Mouse (Mus musculus) intestine, embryonic 16.5 days (tissue): Measurements from ENCODE around the gene Gm8439. TPM values are rescaled to one million over a fixed set of nuclear protein-coding genes. Genes with fewer than 3 reads are reported as not detected.
"Not testable (repeated sequence)": the region's sequence is repeated elsewhere in the genome, so short reads cannot be mapped to it uniquely, and the experiment has no call there.

Experiments used
- ATAC-seq: fragments of 200-750 bp; cut with Nextera tagmentation; 2 replicates; pipeline ENCODE4 v1.8.0; 2017; ENCODE audit warnings: moderate TSS enrichment, moderate library complexity
- H3K27ac ChIP-seq: fragments of 300-500 bp; sonication (generic); 2 replicates; pipeline ENCODE4 v1.5.1; 2014; ENCODE audit warnings: mild to moderate bottlenecking, low read length
- H3K27me3 ChIP-seq: fragments of 300-500 bp; sonication (generic); replicated peaks from 2 replicates; pipeline ENCODE4 v1.6.1; 2014; ENCODE audit warnings: low read length, control low read depth, mixed read lengths; ENCODE audit not compliant: control insufficient read depth, insufficient read depth
- H3K36me3 ChIP-seq: fragments of 300-500 bp; sonication (generic); 2 replicates; pipeline ENCODE4 v1.6.1; 2014; ENCODE audit warnings: low read length, control low read depth; ENCODE audit not compliant: control insufficient read depth, insufficient read depth
- H3K4me1 ChIP-seq: fragments of 300-500 bp; sonication (generic); 2 replicates; pipeline ENCODE4 v1.6.1; 2014; ENCODE audit warnings: low read length, control low read depth, mixed read lengths; ENCODE audit not compliant: control insufficient read depth, insufficient read depth
- H3K4me2 ChIP-seq: fragments of 300-500 bp; sonication (generic); 2 replicates; pipeline ENCODE4 v1.6.1; 2014; ENCODE audit warnings: low read depth, low read length, control low read depth
- H3K4me3 ChIP-seq: fragments of 300-500 bp; sonication (generic); 2 replicates; pipeline ENCODE4 v1.5.1; 2014; ENCODE audit warnings: mild to moderate bottlenecking, low read length
- H3K9ac ChIP-seq: fragments of 300-500 bp; sonication (generic); 2 replicates; pipeline ENCODE4 v1.6.1; 2014; ENCODE audit warnings: low read depth, low read length
- H3K9me3 ChIP-seq: fragments of 300-500 bp; sonication (generic); 2 replicates; pipeline ENCODE4 v1.6.1; 2016; ENCODE audit warnings: low read length, control low read depth; ENCODE audit not compliant: control insufficient read depth
- WGBS: fragments of 180-500 bp; shearing (Covaris S2); extraction: QIAGEN DNeasy Blood & Tissue Kit; methylation state at CpG from one replicate; pipeline ENCODE4 v1.1.7; 2014; 5-methylcytosine and 5-hydroxymethylcytosine counted together
- polyA plus RNA-seq: library from polyadenylated mRNA; unstranded; fragments of >200 nt; fragmentation: Nextera tagmentation; extraction: Ambion mirVana; gene quantifications from 2 replicates; pipeline ENCODE4 v1.2.1, GENCODE M21; 2015

Gm8439 gene
- polyA plus RNA-seq, 1 experiment from 2014 or later: not detected

DNA sequence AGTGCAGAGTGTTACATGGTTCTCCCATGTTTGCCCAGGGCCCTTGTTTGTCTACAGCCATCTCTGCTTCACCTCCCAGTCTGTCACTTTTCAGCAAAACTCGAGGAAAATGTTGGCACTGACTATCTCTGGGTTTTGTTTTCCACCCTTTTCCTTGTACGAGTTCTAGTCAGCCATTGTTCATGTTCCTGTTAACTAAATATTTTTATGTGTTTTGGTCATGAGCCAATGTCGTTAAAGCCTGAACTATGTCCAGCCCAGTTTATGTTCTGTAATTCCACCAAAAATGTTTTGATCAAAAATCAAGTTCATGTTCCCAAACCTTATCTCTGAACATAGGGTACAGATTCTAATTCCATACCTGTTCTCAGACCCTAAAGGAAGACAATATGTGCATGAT lies 16.9 kb upstream of the Gm8439 start:
- Histone ChIP-seq H3K27me3 (no peaks in the 10 kb centered on the region), H3K9ac (0 out of 2 replicates have a peak overlapping the region, but pooled peaks have one; percentile 24), H3K4me3 (no peak overlapping the region), H3K4me2 (no peak overlapping the region), H3K36me3 (no peaks in the 10 kb centered on the region), H3K27ac (no peak overlapping the region), H3K9me3 (no peaks in the 10 kb centered on the region), H3K4me1 (peaks cover 26% of the 10 kb centered on the region)
- ATAC-seq: no peak
- 48% methylated on average over 3 of the region's 3 CpGs for WGBS

DNA sequence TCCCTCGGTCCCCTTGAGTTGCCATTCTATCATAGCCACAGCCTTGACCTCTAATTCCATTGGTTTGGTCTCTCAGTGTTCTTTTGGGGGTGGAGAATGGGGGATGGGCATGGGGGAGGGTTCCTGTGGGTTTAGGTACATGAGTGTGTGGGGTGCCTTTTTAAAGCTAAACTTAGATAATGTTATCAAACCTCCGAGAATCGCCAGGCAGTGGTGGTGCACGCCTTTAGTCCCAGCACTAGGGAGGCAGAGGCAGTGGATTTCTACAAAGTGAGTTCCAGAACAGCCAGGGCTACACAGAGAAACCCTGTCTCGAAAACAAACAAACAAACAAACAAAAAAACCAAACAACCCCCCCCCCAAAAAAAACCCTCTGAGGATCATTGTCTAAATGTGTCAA lies 7.7 kb upstream of the Gm8439 start:
- H3K36me3 ChIP-seq: no peaks in the 10 kb centered on the region
- no peak overlapping the region for H3K27ac ChIP-seq
- H3K4me1 ChIP-seq: no peaks in the 10 kb centered on the region
- no peak overlapping the region for H3K9ac ChIP-seq
- no peak overlapping the region for H3K4me3 ChIP-seq
- no peaks in the 10 kb centered on the region for H3K9me3 ChIP-seq
- H3K27me3 ChIP-seq: no peaks in the 10 kb centered on the region
- WGBS: 75% methylated on average over 5 of the region's 5 CpGs
- H3K4me2 ChIP-seq: no peak overlapping the region
- ATAC-seq: no peak

GRCm38 (mm10) chr4:120581711-120582110 lies 6.8 kb upstream of the Gm8439 start:
- no peak overlapping the region for H3K4me2 ChIP-seq
- H3K4me3 ChIP-seq: no peak overlapping the region
- H3K27ac ChIP-seq: no peak overlapping the region
- no peaks in the 10 kb centered on the region for H3K36me3 ChIP-seq
- 70% methylated on average over 9 of the region's 9 CpGs for WGBS
- no peaks in the 10 kb centered on the region for H3K27me3 ChIP-seq
- no peak for ATAC-seq
- H3K4me1 ChIP-seq: no peaks in the 10 kb centered on the region
- no peaks in the 10 kb centered on the region for H3K9me3 ChIP-seq
- no peak overlapping the region for H3K9ac ChIP-seq

DNA sequence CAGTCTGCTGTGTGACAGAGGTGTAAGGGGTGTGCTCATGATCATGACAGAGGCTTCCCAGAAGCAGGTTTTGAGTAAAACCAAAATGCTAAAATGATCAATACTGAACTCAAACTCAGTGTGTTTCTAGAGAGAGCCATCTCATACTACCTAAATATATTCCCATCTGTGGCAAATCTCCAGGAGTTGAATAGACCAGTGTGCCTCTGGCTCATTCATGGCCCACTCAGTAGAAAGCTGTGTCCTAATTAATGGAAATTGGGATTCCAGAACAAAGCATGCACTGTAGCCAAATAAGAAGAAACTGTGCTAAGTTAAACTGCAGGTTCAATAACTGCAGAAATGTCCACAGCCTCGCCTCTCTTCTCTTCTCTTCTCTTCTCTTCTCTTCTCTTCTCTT lies 1.6 kb upstream of the Gm8439 start:
- H3K36me3 ChIP-seq: no peaks in the 10 kb centered on the region
- no peak overlapping the region for H3K27ac ChIP-seq
- H3K4me3 ChIP-seq: no peak overlapping the region
- ATAC-seq: no peak
- H3K27me3 ChIP-seq: no peaks in the 10 kb centered on the region
- no peaks in the 10 kb centered on the region for H3K9me3 ChIP-seq
- H3K9ac ChIP-seq: no peak overlapping the region
- 67% methylated on average over 1 of the region's 1 CpGs for WGBS
- no peak overlapping the region for H3K4me2 ChIP-seq
- H3K4me1 ChIP-seq: peaks cover 3% of the 10 kb centered on the region; the same call in 1 of the 2 replicates

- ATAC-seq: 0 out of 2 replicates have a peak, but pooled peaks have one; percentile 4
- Histone ChIP-seq H3K9ac (no peak overlapping the region), H3K4me1 (peaks cover 3% of the 10 kb centered on the region; the same call in 1 of the 2 replicates), H3K36me3 (no peaks in the 10 kb centered on the region), H3K9me3 (no peaks in the 10 kb centered on the region), H3K4me2 (no peak overlapping the region), H3K27ac (no peak overlapping the region), H3K27me3 (no peaks in the 10 kb centered on the region), H3K4me3 (no peak overlapping the region)
- 23% methylated on average over 3 of the region's 3 CpGs for WGBS
These were observed 525 bp downstream of the Gm8439 start for GRCm38 (mm10) chr4:120589070-120589469.

DNA sequence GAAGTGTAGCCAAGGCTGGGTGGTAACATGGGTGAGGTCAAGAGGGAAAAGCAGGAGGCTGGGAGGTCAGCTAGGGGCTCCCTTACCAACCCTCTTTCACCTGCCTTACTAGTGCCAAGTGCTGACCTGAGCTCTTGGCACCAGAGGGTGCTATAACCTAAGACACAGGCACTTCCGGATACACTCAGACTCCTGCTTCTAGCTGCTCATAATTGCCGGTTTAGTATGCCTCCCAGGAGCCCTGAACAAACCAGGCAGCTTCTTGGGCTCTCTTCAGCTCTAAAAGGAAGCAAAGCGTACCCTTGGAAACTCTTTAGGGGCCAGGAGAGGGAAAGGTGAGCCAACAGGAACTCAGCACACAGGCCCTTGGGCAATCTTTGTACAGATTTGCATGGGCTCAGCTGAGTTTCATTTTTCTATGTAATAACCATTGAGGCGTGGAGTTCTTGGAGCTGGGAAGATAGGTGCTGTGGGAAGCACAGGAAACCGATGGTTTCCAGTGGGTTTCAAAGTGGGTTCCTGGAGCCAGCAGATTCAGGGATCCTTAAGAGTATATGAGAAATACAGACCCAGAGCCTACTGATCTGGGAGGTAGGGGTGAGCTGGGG lies 1.4 kb downstream of the Gm8439 start:
- Histone ChIP-seq H3K27ac (no peak overlapping the region), H3K36me3 (no peaks in the 10 kb centered on the region), H3K9ac (peak overlapping the region; percentile 58; the same call in 1 of the 2 replicates), H3K4me1 (peaks cover 3% of the 10 kb centered on the region; the same call in 1 of the 2 replicates), H3K4me2 (no peak overlapping the region), H3K9me3 (no peaks in the 10 kb centered on the region), H3K4me3 (no peak overlapping the region), H3K27me3 (no peaks in the 10 kb centered on the region)
- ATAC-seq: peak; percentile 95
- 35% methylated on average over 5 of the region's 5 CpGs for WGBS

GRCm38 (mm10) chr4:120590973-120591372 lies 2.4 kb downstream of the Gm8439 start:
- H3K27ac ChIP-seq: no peak overlapping the region
- no peaks in the 10 kb centered on the region for H3K27me3 ChIP-seq
- no peak overlapping the region for H3K4me2 ChIP-seq
- no peaks in the 10 kb centered on the region for H3K36me3 ChIP-seq
- H3K9ac ChIP-seq: no peak overlapping the region
- H3K4me3 ChIP-seq: no peak overlapping the region
- ATAC-seq: no peak
- WGBS: 88% methylated on average over 4 of the region's 4 CpGs
- H3K4me1 ChIP-seq: peaks cover 3% of the 10 kb centered on the region; the same call in 1 of the 2 replicates
- no peaks in the 10 kb centered on the region for H3K9me3 ChIP-seq

DNA sequence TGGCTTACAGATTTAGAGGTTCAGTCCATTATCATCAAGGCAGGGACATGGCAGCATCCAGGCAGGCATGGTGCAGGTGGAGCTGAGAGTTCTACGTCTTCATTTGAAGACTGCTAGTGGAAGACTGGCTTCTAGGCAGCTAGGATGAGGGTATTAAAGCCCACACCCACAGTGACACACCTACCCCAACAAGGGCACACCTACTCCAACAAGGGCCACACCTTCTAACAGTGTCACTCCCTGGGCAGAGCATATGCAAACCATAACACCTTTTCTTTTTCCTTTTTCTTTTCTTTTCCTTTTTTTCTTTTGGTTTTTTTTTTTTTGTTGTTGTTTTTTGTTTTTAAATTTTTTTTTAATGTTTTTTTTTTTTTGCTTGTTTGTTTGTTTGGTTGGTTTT lies 7.7 kb downstream of the Gm8439 start:
- H3K4me3 ChIP-seq, H3K9me3 ChIP-seq, ATAC-seq, H3K4me1 ChIP-seq, H3K36me3 ChIP-seq, H3K4me2 ChIP-seq, H3K27me3 ChIP-seq, H3K27ac ChIP-seq, H3K9ac ChIP-seq: not testable (repeated sequence)
- 92% methylated on average over 1 of the region's 1 CpGs for WGBS

GRCm38 (mm10) chr4:120598922-120599321 lies 10.4 kb downstream of the Gm8439 start:
- H3K4me3 ChIP-seq: no peak overlapping the region
- no peaks in the 10 kb centered on the region for H3K27me3 ChIP-seq
- no peaks in the 10 kb centered on the region for H3K4me1 ChIP-seq
- H3K27ac ChIP-seq: no peak overlapping the region
- H3K36me3 ChIP-seq: no peaks in the 10 kb centered on the region
- ATAC-seq: 0 out of 2 replicates have a peak, but pooled peaks have one; percentile 42
- 24% methylated on average over 2 of the region's 2 CpGs for WGBS
- no peak overlapping the region for H3K9ac ChIP-seq
- no peak overlapping the region for H3K4me2 ChIP-seq
- no peaks in the 10 kb centered on the region for H3K9me3 ChIP-seq

- no peak overlapping the region for H3K4me2 ChIP-seq
- H3K27ac ChIP-seq: no peak overlapping the region
- no peak overlapping the region for H3K9ac ChIP-seq
- no peaks in the 10 kb centered on the region for H3K27me3 ChIP-seq
- no peak overlapping the region for H3K4me3 ChIP-seq
- H3K4me1 ChIP-seq: no peaks in the 10 kb centered on the region
- no peaks in the 10 kb centered on the region for H3K36me3 ChIP-seq
- no peak for ATAC-seq
- 83% methylated on average over 1 of the region's 1 CpGs for whole genome bisulfite sequencing
- no peaks in the 10 kb centered on the region for H3K9me3 ChIP-seq
These were observed 13.2 kb downstream of the Gm8439 start for GRCm38 (mm10) chr4:120601774-120602173.
